9 mouse cellular contexts compared by ENCODE assay signal in the genomic region with DNA sequence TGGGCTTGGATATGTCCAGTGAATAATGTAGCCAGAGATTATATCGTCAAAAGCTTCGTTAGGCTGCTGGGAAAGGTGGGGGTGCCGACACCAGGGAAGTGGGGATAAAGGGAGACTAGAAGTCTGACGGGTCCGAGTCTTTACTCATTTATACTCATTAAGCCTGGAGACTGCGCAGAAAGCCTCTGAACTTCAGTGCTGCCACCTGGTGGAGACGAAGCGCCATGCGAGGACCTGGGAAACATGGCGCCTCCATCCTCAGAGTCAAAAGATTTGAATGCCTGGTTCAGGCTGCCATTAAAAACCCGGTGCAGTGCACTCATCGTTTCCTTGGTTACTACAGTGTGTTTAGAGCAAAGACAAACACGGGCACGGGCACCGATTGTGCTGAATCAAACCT.
DNase-seq lines count a peak whose midpoint lies in the region; ATAC-seq lines count a peak whose summit lies in the region.
"Had no signal": no experiment of that assay in that cellular context is flagged by ENCODE, and none has a peak within 500 bp of the region (broad histone marks: within the 10 kb centered on the region; RNA-seq: fewer than 3 reads in every experiment).

No protein-coding gene starts in this region.

- DNase-seq in CD4-positive helper T cell, adult 2 months (ENCODE audit: low read depth, low spot score), result peak; percentile 38
- DNase-seq in Muller cell, postnatal 12 days (ENCODE audit: inconsistent ontology term), result peak; percentile 17
- DNase-seq in cerebellum, postnatal 25 days, result peak; percentile 39 to 60
- peak; percentile 55 for DNase-seq in heart, adult 8-10 months (ENCODE audit: low spot score)
- peak; percentile 43 to 53 for DNase-seq in lung, adult 18-20 months
- DNase-seq in spleen, adult 12 weeks (ENCODE audit: low spot score), result peak; percentile 12

- H3K27ac ChIP-seq in kidney, embryonic 16.5 days (ENCODE audit: low read length), result no peak overlapping the region
- H3K27ac ChIP-seq: liver, embryonic 15.5 days had no signal

- H3K4me2 ChIP-seq in kidney, embryonic 16.5 days (replicated peaks; ENCODE audit: low read depth, low read length), result peak overlapping the region; percentile 26
- H3K4me2 ChIP-seq: liver, embryonic 15.5 days had no signal

- H3K4me3 ChIP-seq in kidney, embryonic 16.5 days (ENCODE audit: low read length), result no peak overlapping the region
- H3K4me3 ChIP-seq: liver, embryonic 15.5 days had no signal

- no peaks in the 10 kb centered on the region for H3K27me3 ChIP-seq in kidney, embryonic 16.5 days (ENCODE audit: insufficient read depth, low read length)
- H3K27me3 ChIP-seq: liver, embryonic 15.5 days had no signal

- H3K9ac ChIP-seq in kidney, embryonic 16.5 days (replicated peaks; ENCODE audit: low read length), result no peak overlapping the region
- H3K9ac ChIP-seq: liver, embryonic 15.5 days had no signal

- no peaks in the 10 kb centered on the region for H3K4me1 ChIP-seq in kidney, embryonic 16.5 days (ENCODE audit: insufficient read depth, low read length)
- H3K4me1 ChIP-seq: liver, embryonic 15.5 days had no signal

- H3K36me3 ChIP-seq in kidney, embryonic 16.5 days (ENCODE audit: insufficient read depth, low read length), result no peaks in the 10 kb centered on the region
- H3K36me3 ChIP-seq: liver, embryonic 15.5 days had no signal

- H3K9me3 ChIP-seq in kidney, embryonic 16.5 days (ENCODE audit: low read length), result peaks cover 6% of the 10 kb centered on the region; the same call in 1 of the 2 replicates
- H3K9me3 ChIP-seq: liver, embryonic 15.5 days had no signal

- WGBS in kidney, embryonic 16.5 days, result 57% methylated on average over 15 of the region's 15 CpGs

- no peak for ATAC-seq in kidney, embryonic 16.5 days (ENCODE audit: low FRiP score, low TSS enrichment)
- no peak for ATAC-seq in activated CD4-positive, CD25-positive, alpha-beta regulatory T cell, adult 4 months
